9 mouse cellular contexts compared by ENCODE assay signal in genomic region chr7:108966742-108967362, GRCm38 (mm10). TPM values are rescaled to one million over a fixed set of nuclear protein-coding genes. Genes with fewer than 3 reads are reported as not detected.
DNase-seq lines count a peak whose midpoint lies in the region; ATAC-seq lines count a peak whose summit lies in the region.
"Had no signal": no experiment of that assay in that cellular context is flagged by ENCODE, and none has a peak within 500 bp of the region (broad histone marks: within the 10 kb centered on the region; RNA-seq: fewer than 3 reads in every experiment).

No protein-coding gene starts in this region.

- no peak overlapping the region for H3K4me2 ChIP-seq in intestine, embryonic 15.5 days (replicated peaks)
- H3K4me2 ChIP-seq in midbrain, embryonic 12.5 days (replicated peaks), result no peak overlapping the region
- no peak overlapping the region for H3K4me2 ChIP-seq in stomach, embryonic 16.5 days (ENCODE audit: low read depth, low read length)
- H3K4me2 ChIP-seq: embryonic facial prominence, embryonic 13.5 days had no signal

- no peaks in the 10 kb centered on the region for H3K9me3 ChIP-seq in intestine, embryonic 15.5 days
- no peaks in the 10 kb centered on the region for H3K9me3 ChIP-seq in midbrain, embryonic 12.5 days
- H3K9me3 ChIP-seq in stomach, embryonic 16.5 days (replicated peaks; ENCODE audit: control insufficient read depth, low read length), result no peaks in the 10 kb centered on the region
- H3K9me3 ChIP-seq: embryonic facial prominence, embryonic 13.5 days had no signal

- no peaks in the 10 kb centered on the region for H3K36me3 ChIP-seq in intestine, embryonic 15.5 days
- no peaks in the 10 kb centered on the region for H3K36me3 ChIP-seq in midbrain, embryonic 12.5 days
- H3K36me3 ChIP-seq in stomach, embryonic 16.5 days (ENCODE audit: control insufficient read depth, insufficient read depth, low read length), result no peaks in the 10 kb centered on the region
- H3K36me3 ChIP-seq: embryonic facial prominence, embryonic 13.5 days had no signal

- H3K27ac ChIP-seq in intestine, embryonic 15.5 days, result no peak overlapping the region
- H3K27ac ChIP-seq in midbrain, embryonic 12.5 days (replicated peaks), result no peak overlapping the region
- H3K27ac ChIP-seq in stomach, embryonic 16.5 days (ENCODE audit: low read length), result no peak overlapping the region
- H3K27ac ChIP-seq: embryonic facial prominence, embryonic 13.5 days had no signal

- no peak overlapping the region for H3K4me3 ChIP-seq in intestine, embryonic 15.5 days (replicated peaks)
- no peak overlapping the region for H3K4me3 ChIP-seq in midbrain, embryonic 12.5 days
- H3K4me3 ChIP-seq in stomach, embryonic 16.5 days (replicated peaks; ENCODE audit: low read length), result no peak overlapping the region
- H3K4me3 ChIP-seq: embryonic facial prominence, embryonic 13.5 days had no signal

- peak; percentile 66 for DNase-seq in A20 (ENCODE audit: low read depth, low spot score)
- DNase-seq in NIH3T3 (ENCODE audit: low read depth), result peak; percentile 69
- DNase-seq in cerebellum, postnatal 25 days, result peak; percentile 72 to 80
- DNase-seq in gastrocnemius, adult 8-10 months (ENCODE audit: low spot score in 2 of 2), result peak; percentile 18 to 21
- DNase-seq in left cerebral cortex, postnatal 36 days (ENCODE audit: low spot score in 2 of 2), result peak; percentile 58 to 63

- 28% methylated on average over 7 of the region's 7 CpGs for WGBS in intestine, embryonic 15.5 days
- WGBS in midbrain, embryonic 12.5 days, result 30% methylated on average over 7 of the region's 7 CpGs
- 32% methylated on average over 7 of the region's 7 CpGs for WGBS in stomach, embryonic 16.5 days

- H3K27me3 ChIP-seq in intestine, embryonic 15.5 days (replicated peaks), result no peaks in the 10 kb centered on the region
- peaks cover 81% of the 10 kb centered on the region for H3K27me3 ChIP-seq in midbrain, embryonic 12.5 days
- no peaks in the 10 kb centered on the region for H3K27me3 ChIP-seq in stomach, embryonic 16.5 days (ENCODE audit: control insufficient read depth, insufficient read depth, low read length)
- H3K27me3 ChIP-seq: embryonic facial prominence, embryonic 13.5 days had no signal

- ATAC-seq in intestine, embryonic 15.5 days, result peak; percentile 78
- ATAC-seq in midbrain, embryonic 12.5 days (ENCODE audit: low FRiP score, low read depth), result peak; percentile 63
- ATAC-seq in stomach, embryonic 16.5 days (ENCODE audit: insufficient read depth, low FRiP score), result peak; percentile 61; the same call in 1 of the 2 replicates

- no peaks in the 10 kb centered on the region for H3K4me1 ChIP-seq in intestine, embryonic 15.5 days (replicated peaks)
- peaks cover 3% of the 10 kb centered on the region for H3K4me1 ChIP-seq in midbrain, embryonic 12.5 days
- no peaks in the 10 kb centered on the region for H3K4me1 ChIP-seq in stomach, embryonic 16.5 days (ENCODE audit: control insufficient read depth, insufficient read depth, low read length)
- H3K4me1 ChIP-seq: embryonic facial prominence, embryonic 13.5 days had no signal

- H3K9ac ChIP-seq in intestine, embryonic 15.5 days, result no peak overlapping the region
- no peak overlapping the region for H3K9ac ChIP-seq in midbrain, embryonic 12.5 days (replicated peaks)
- H3K9ac ChIP-seq in stomach, embryonic 16.5 days (ENCODE audit: low read length), result no peak overlapping the region
- H3K9ac ChIP-seq: embryonic facial prominence, embryonic 13.5 days had no signal

- intact Hi-C loops in left cerebral cortex, postnatal 36 days (cut with DNase I), result loop anchor here (2.0 kb wide), 1 partner anchor 54 kb away; no protein-coding TSS in a partner anchor

RNA-seq across cellular contexts. Expression of gene Tub, which starts 16.7 kb away (rescaled TPM):
- total RNA-seq in gastrocnemius, adult 8-10 months (2022), result under 1 TPM; 0.24 to 0.52 (median 0.31) TPM
- 3.0 TPM in 2 replicates for polyA plus RNA-seq in intestine, embryonic 15.5 days (2015; fragmentation: Nextera tagmentation; extraction: Ambion mirVana)
- total RNA-seq in left cerebral cortex, postnatal 36 days (2021), result 100 to 1,000 TPM; 106 to 143 TPM
- polyA plus RNA-seq in midbrain, embryonic 12.5 days (2016; fragmentation: Nextera tagmentation; extraction: Ambion mirVana), result 26.2 and 31.8 TPM in 2 replicates
- polyA plus RNA-seq in stomach, embryonic 16.5 days (2015; fragmentation: Nextera tagmentation; extraction: Ambion mirVana), result 2.1 and 2.6 TPM in 2 replicates

RNA-seq across cellular contexts. Expression of gene Eif3f, which starts 32.6 kb away (rescaled TPM):
- 100 to 1,000 TPM; 111 to 136 (median 121) TPM for total RNA-seq in gastrocnemius, adult 8-10 months (2022)
- 76.7 and 85.0 TPM in 2 replicates for polyA plus RNA-seq in intestine, embryonic 15.5 days (2015; fragmentation: Nextera tagmentation; extraction: Ambion mirVana)
- total RNA-seq in left cerebral cortex, postnatal 36 days (2021), result 10 to 100 TPM; 89.7 to 96.0 TPM
- polyA plus RNA-seq in midbrain, embryonic 12.5 days (2016; fragmentation: Nextera tagmentation; extraction: Ambion mirVana), result 77.9 and 86.2 TPM in 2 replicates
- 60.7 and 63.5 TPM in 2 replicates for polyA plus RNA-seq in stomach, embryonic 16.5 days (2015; fragmentation: Nextera tagmentation; extraction: Ambion mirVana)

RNA-seq across cellular contexts. Expression of gene Nlrp10, which starts 36.9 kb away (rescaled TPM):
- total RNA-seq in gastrocnemius, adult 8-10 months (2022), result 1 to 10 TPM; 1.3 to 2.5 (median 1.8) TPM
- 0.08 TPM in 2 replicates for polyA plus RNA-seq in intestine, embryonic 15.5 days (2015; fragmentation: Nextera tagmentation; extraction: Ambion mirVana)
- under 1 TPM; 0.52 TPM for total RNA-seq in left cerebral cortex, postnatal 36 days (2021)
- polyA plus RNA-seq in midbrain, embryonic 12.5 days (2016; fragmentation: Nextera tagmentation; extraction: Ambion mirVana), result 0.06 TPM in 1 of 2 replicates, not detected in the other
- polyA plus RNA-seq in stomach, embryonic 16.5 days (2015; fragmentation: Nextera tagmentation; extraction: Ambion mirVana), result 0.89 and 2.3 TPM in 2 replicates

Comparison
In these comparisons a context has a peak if more than half of its experiments do, and no peak if none do; other contexts are left out.
1. DNase-seq: peak in every context shown above with its lines; median percentile 76 in cerebellum, postnatal 25 days; 69 in NIH3T3; 66 in A20; 60 in left cerebral cortex, postnatal 36 days; 20 in gastrocnemius, adult 8-10 months.